Mouse (Mus musculus): Measurements from ENCODE around the gene Mtap. TPM values are rescaled to one million over a fixed set of nuclear protein-coding genes. Genes with fewer than 3 reads are reported as not detected.

The Mtap gene
- total and polyA plus RNA-seq, 2 experiments from 2014 or later, result 23.2 to 33.6 TPM

GRCm38 (mm10) chr4:89116006-89116405, 20.9 kb upstream of the Mtap start:
- WGBS, result 60% methylated on average over 2 of the region's 2 CpGs
- Histone ChIP-seq H3K9me3 (replicated peaks; ENCODE audit: control insufficient read depth, low read length) (no peaks in the 10 kb centered on the region), H3K9ac (replicated peaks; ENCODE audit: low read depth, low read length) (no peak overlapping the region), H3K4me1 (ENCODE audit: control insufficient read depth, insufficient read depth) (no peaks in the 10 kb centered on the region), H3K27ac (ENCODE audit: low read depth) (no peak overlapping the region), H3K36me3 (replicated peaks; ENCODE audit: control insufficient read depth, insufficient read depth, low read length) (no peaks in the 10 kb centered on the region), H3K4me3 (ENCODE audit: low read depth, low read length) (no peak overlapping the region), H3K4me2 (ENCODE audit: low read depth, low read length) (no peak overlapping the region), H3K27me3 (ENCODE audit: control insufficient read depth, insufficient read depth, low read length) (no peaks in the 10 kb centered on the region)
- DNase-seq (ENCODE audit: low spot score), result no peak
- ATAC-seq (ENCODE audit: insufficient read depth, low read depth), result no peak
- TF ChIP-seq CTCF (IDR thresholded peaks at IDR 0.05; ENCODE audit: low read depth) (no peak), EP300 (IDR thresholded peaks at IDR 0.05; ENCODE audit: low read depth) (no peak)

GRCm38 (mm10) chr4:89119900-89120299, 17.0 kb upstream of the Mtap start:
- DNase-seq (ENCODE audit: low spot score) (no peak), ATAC-seq (ENCODE audit: insufficient read depth, low read depth) (no peak)
- Histone ChIP-seq H3K27me3 (ENCODE audit: control insufficient read depth, insufficient read depth, low read length) (no peaks in the 10 kb centered on the region), H3K4me2 (ENCODE audit: low read depth, low read length) (no peak overlapping the region), H3K4me3 (ENCODE audit: low read depth, low read length) (no peak overlapping the region), H3K36me3 (replicated peaks; ENCODE audit: control insufficient read depth, insufficient read depth, low read length) (no peaks in the 10 kb centered on the region), H3K9ac (replicated peaks; ENCODE audit: low read depth, low read length) (no peak overlapping the region), H3K9me3 (replicated peaks; ENCODE audit: control insufficient read depth, low read length) (no peaks in the 10 kb centered on the region), H3K4me1 (ENCODE audit: control insufficient read depth, insufficient read depth) (no peaks in the 10 kb centered on the region; the same call in 1 of the 2 replicates), H3K27ac (ENCODE audit: low read depth) (no peak overlapping the region)
- TF ChIP-seq EP300 (IDR thresholded peaks at IDR 0.05; ENCODE audit: low read depth), result no peak
- TF ChIP-seq CTCF (IDR thresholded peaks at IDR 0.05; ENCODE audit: low read depth), result no peak

- no peaks in the 10 kb centered on the region for H3K36me3 ChIP-seq (replicated peaks; ENCODE audit: control insufficient read depth, insufficient read depth, low read length)
- WGBS, result 75% methylated on average over 5 of the region's 5 CpGs
- no peak overlapping the region for H3K27ac ChIP-seq (ENCODE audit: low read depth)
- TF ChIP-seq CTCF (IDR thresholded peaks at IDR 0.05; ENCODE audit: low read depth), result no peak
- no peak for TF ChIP-seq EP300 (IDR thresholded peaks at IDR 0.05; ENCODE audit: low read depth)
- ATAC-seq (ENCODE audit: insufficient read depth, low read depth) (no peak), DNase-seq (ENCODE audit: low spot score) (no peak)
- H3K4me1 ChIP-seq (ENCODE audit: control insufficient read depth, insufficient read depth), result no peaks in the 10 kb centered on the region; the same call in 1 of the 2 replicates
- H3K27me3 ChIP-seq (ENCODE audit: control insufficient read depth, insufficient read depth, low read length), result no peaks in the 10 kb centered on the region
- H3K9ac ChIP-seq (replicated peaks; ENCODE audit: low read depth, low read length), result no peak overlapping the region
- H3K4me2 ChIP-seq (ENCODE audit: low read depth, low read length), result no peak overlapping the region
- no peak overlapping the region for H3K4me3 ChIP-seq (ENCODE audit: low read depth, low read length)
- no peaks in the 10 kb centered on the region for H3K9me3 ChIP-seq (replicated peaks; ENCODE audit: control insufficient read depth, low read length)
Observed at GRCm38 (mm10) chr4:89120353-89120752, 16.6 kb upstream of the Mtap start.

GRCm38 (mm10) chr4:89123446-89124243, 13.3 kb upstream of the Mtap start:
- no peaks in the 10 kb centered on the region for H3K27me3 ChIP-seq (ENCODE audit: control insufficient read depth, insufficient read depth, low read length)
- no peaks in the 10 kb centered on the region; the same call in 1 of the 2 replicates for H3K4me1 ChIP-seq (ENCODE audit: control insufficient read depth, insufficient read depth)
- peak overlapping the region; percentile 33 for H3K4me2 ChIP-seq (ENCODE audit: low read depth, low read length)
- ATAC-seq (ENCODE audit: insufficient read depth, low read depth) (no peak), DNase-seq (ENCODE audit: low spot score) (no peak)
- no peak overlapping the region for H3K27ac ChIP-seq (ENCODE audit: low read depth)
- H3K4me3 ChIP-seq (ENCODE audit: low read depth, low read length), result peak overlapping the region; percentile 4; the same call in 1 of the 2 replicates
- no peaks in the 10 kb centered on the region for H3K9me3 ChIP-seq (replicated peaks; ENCODE audit: control insufficient read depth, low read length)
- H3K36me3 ChIP-seq (replicated peaks; ENCODE audit: control insufficient read depth, insufficient read depth, low read length), result no peaks in the 10 kb centered on the region
- H3K9ac ChIP-seq (replicated peaks; ENCODE audit: low read depth, low read length), result no peak overlapping the region
- WGBS, result 24% methylated on average over 16 of the region's 16 CpGs
- TF ChIP-seq EP300 (IDR thresholded peaks at IDR 0.05; ENCODE audit: low read depth) (no peak), CTCF (IDR thresholded peaks at IDR 0.05; ENCODE audit: low read depth) (no peak)

GRCm38 (mm10) chr4:89127674-89128073, 9.2 kb upstream of the Mtap start:
- Histone ChIP-seq H3K27ac (ENCODE audit: low read depth) (no peak overlapping the region), H3K27me3 (ENCODE audit: control insufficient read depth, insufficient read depth, low read length) (no peaks in the 10 kb centered on the region), H3K9me3 (replicated peaks; ENCODE audit: control insufficient read depth, low read length) (no peaks in the 10 kb centered on the region), H3K36me3 (replicated peaks; ENCODE audit: control insufficient read depth, insufficient read depth, low read length) (no peaks in the 10 kb centered on the region), H3K4me1 (ENCODE audit: control insufficient read depth, insufficient read depth) (no peaks in the 10 kb centered on the region; the same call in 1 of the 2 replicates), H3K4me3 (ENCODE audit: low read depth, low read length) (no peak overlapping the region), H3K9ac (replicated peaks; ENCODE audit: low read depth, low read length) (no peak overlapping the region), H3K4me2 (ENCODE audit: low read depth, low read length) (no peak overlapping the region)
- 43% methylated on average over 5 of the region's 5 CpGs for WGBS
- DNase-seq (ENCODE audit: low spot score), result no peak
- no peak for TF ChIP-seq CTCF (IDR thresholded peaks at IDR 0.05; ENCODE audit: low read depth)
- TF ChIP-seq EP300 (IDR thresholded peaks at IDR 0.05; ENCODE audit: low read depth), result no peak
- no peak for ATAC-seq (ENCODE audit: insufficient read depth, low read depth)

Measured in heart, postnatal 0 days (tissue).